Comparison of ENCODE assay signal across 8 mouse cellular contexts in the genomic region with DNA sequence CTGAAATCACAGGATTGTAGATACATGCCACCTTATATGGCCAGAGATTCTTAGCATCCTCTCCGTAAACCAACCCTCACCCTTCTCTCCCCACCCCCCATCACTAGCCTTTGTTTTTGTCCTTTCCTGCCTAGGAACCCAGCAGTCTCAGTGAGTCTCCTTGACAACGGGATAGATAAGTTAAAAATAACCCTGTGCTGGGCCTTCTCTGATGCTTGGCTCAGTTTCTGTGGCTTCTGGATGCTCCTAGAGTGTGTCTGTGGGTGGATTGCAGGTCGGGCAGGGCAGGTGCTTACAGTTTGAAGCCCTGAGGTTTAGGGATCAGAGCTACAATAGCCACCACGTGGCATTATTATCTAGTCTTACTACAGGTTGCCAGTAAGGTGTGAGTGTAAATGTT. TPM values are rescaled to one million over a fixed set of nuclear protein-coding genes. Genes with fewer than 3 reads are reported as not detected.
A peak's percentile ranks its signal among the peaks of the same experiment; 100 is the strongest.
DNase-seq lines count a peak whose midpoint lies in the region.

No protein-coding gene starts in this region.

- intact Hi-C loops in heart, postnatal 25 days (cut with DNase I) = no loop called here

- peak; percentile 26 for DNase-seq in adrenal gland, postnatal 14 days
- DNase-seq in adrenal gland, adult 18-20 months (ENCODE audit: low spot score in 2 of 2) = no peak
- peak; percentile 28 for DNase-seq in CD4-positive helper T cell, adult 2 months (ENCODE audit: low read depth, low spot score)
- DNase-seq in cerebellum, postnatal 25 days = peak; percentile 72 to 76
- peak; percentile 19 for DNase-seq in heart, postnatal 25 days (ENCODE audit: low spot score)
- peak; percentile 56 to 81 for DNase-seq in right cerebral cortex, postnatal 10 days (ENCODE audit: low spot score in 2 of 2)
- DNase-seq in yolk sac, embryonic 10.5 days (ENCODE audit: low spot score) = no peak
- DNase-seq in spleen, postnatal 4 days (ENCODE audit: low spot score in 2 of 2) = no peak

RNA-seq across cellular contexts. Expression of a gene that starts 29.1 kb away (rescaled TPM):
- total RNA-seq in adrenal gland, postnatal 14 days (2021) = 61.1 and 62.8 TPM in 2 replicates
- total RNA-seq in adrenal gland, adult 18-20 months (2021) = 10 to 100 TPM; 74.6 to 75.3 TPM
- 10 to 100 TPM; 78.3 to 96.3 TPM for total RNA-seq in heart, postnatal 25 days (2021)

RNA-seq across cellular contexts. Expression of a gene that starts 39.0 kb away (rescaled TPM):
- total RNA-seq in adrenal gland, postnatal 14 days (2021) = 116 and 132 TPM in 2 replicates
- 100 to 1,000 TPM in 1 of 2 experiments, 10 to 100 TPM in 1; 80.2 to 104 TPM for total RNA-seq in adrenal gland, adult 18-20 months (2021)
- 10 to 100 TPM; 37.5 to 40.9 TPM for total RNA-seq in heart, postnatal 25 days (2021)

RNA-seq across cellular contexts. Expression of a gene that starts 44.5 kb away (rescaled TPM):
- total RNA-seq in adrenal gland, postnatal 14 days (2021) = 32.8 and 34.8 TPM in 2 replicates
- total RNA-seq in adrenal gland, adult 18-20 months (2021) = 10 to 100 TPM; 36.5 to 43.7 TPM
- total RNA-seq in heart, postnatal 25 days (2021) = 10 to 100 TPM; 22.6 to 23.9 TPM

Comparison
In these comparisons a context has a peak if more than half of its experiments do, and no peak if none do; other contexts are left out.
1. DNase-seq: peak in adrenal gland, postnatal 14 days (single experiment), CD4-positive helper T cell, adult 2 months (single experiment), cerebellum, postnatal 25 days (2 of 2), heart, postnatal 25 days (single experiment) and right cerebral cortex, postnatal 10 days (2 of 2); none in adrenal gland, adult 18-20 months (0 of 2), yolk sac, embryonic 10.5 days (single experiment) and spleen, postnatal 4 days (0 of 2).